Mouse (Mus musculus) myocyte (in vitro differentiated cells): ENCODE data around the gene Smoc2. TPM values are rescaled to one million over a fixed set of nuclear protein-coding genes. Genes with fewer than 3 reads are reported as not detected.

Experiments used
- H3K27me3 ChIP-seq: one replicate; pipeline ENCODE4 v1.6.1; 2011; ENCODE audit not compliant: control insufficient read depth, insufficient read depth, insufficient read length
- H3K36me3 ChIP-seq: one replicate; pipeline ENCODE4 v1.6.1; 2011; ENCODE audit not compliant: control insufficient read depth, insufficient read depth
- H3K4me2 ChIP-seq: one replicate; pipeline ENCODE4 v1.6.1; 2011; ENCODE audit warnings: low read depth, control low read depth
- H3K4me3 ChIP-seq: one replicate; pipeline ENCODE4 v1.5.1; 2011; ENCODE audit warnings: mild to moderate bottlenecking, control low read depth, moderate library complexity
- H3K79me2 ChIP-seq: one replicate; pipeline ENCODE4 v1.6.1; 2011; ENCODE audit not compliant: control insufficient read depth, insufficient read depth
- H3ac ChIP-seq: one replicate; pipeline ENCODE4 v1.6.1; 2011; ENCODE audit not compliant: control insufficient read depth, insufficient read length
- CEBPB ChIP-seq: IDR thresholded peaks from 2 replicates; pipeline ENCODE4 v1.6.1; 2011; ENCODE audit warnings: mild to moderate bottlenecking, moderate library complexity; ENCODE audit not compliant: poor library complexity, insufficient read depth, severe bottlenecking
- E2F4 ChIP-seq: IDR thresholded peaks from one replicate; pipeline ENCODE4 v1.6.1; 2011; ENCODE audit warnings: mild to moderate bottlenecking, control low read depth, moderate library complexity; ENCODE audit not compliant: insufficient read depth
- MAX ChIP-seq: IDR thresholded peaks from one replicate; pipeline ENCODE4 v1.6.1; 2011; ENCODE audit warnings: low read depth, mild to moderate bottlenecking, control low read depth
- MYOD1 ChIP-seq, 3 experiments: IDR thresholded peaks; one replicate each; pipeline ENCODE4 v1.6.1; 2011; ENCODE audit warnings: control low read depth in 2 of 3, low read depth in 2 of 3, mild to moderate bottlenecking in 2 of 3, moderate library complexity in 1 of 3; ENCODE audit not compliant: insufficient read length in 2 of 3, control insufficient read depth in 1 of 3
- MYOG ChIP-seq, 3 experiments: IDR thresholded peaks; one replicate each; pipeline ENCODE4 v1.6.1; 2011; ENCODE audit warnings: control low read depth in 2 of 3, low read depth in 2 of 3, mild to moderate bottlenecking in 2 of 3; ENCODE audit not compliant: insufficient read length in 2 of 3, control insufficient read depth in 1 of 3, insufficient read depth in 1 of 3
- POLR2A ChIP-seq: IDR thresholded peaks from one replicate; pipeline ENCODE4 v1.6.1; 2011; ENCODE audit warnings: low read depth, mild to moderate bottlenecking, control low read depth, moderate library complexity; ENCODE audit not compliant: insufficient read length
- POLR2AphosphoS2 ChIP-seq: IDR thresholded peaks from one replicate; pipeline ENCODE4 v1.6.1; 2011; ENCODE audit warnings: low read depth, control low read depth; ENCODE audit not compliant: insufficient read length
- REST ChIP-seq: IDR thresholded peaks from one replicate; pipeline ENCODE4 v1.6.1; 2011; ENCODE audit warnings: mild to moderate bottlenecking, control low read depth, moderate library complexity; ENCODE audit not compliant: insufficient read depth, insufficient read length
- SRF ChIP-seq: IDR thresholded peaks from one replicate; pipeline ENCODE4 v1.6.1; 2011; ENCODE audit warnings: low read depth; ENCODE audit not compliant: control insufficient read depth, insufficient read length
- TCF12 ChIP-seq: IDR thresholded peaks from one replicate; pipeline ENCODE4 v1.6.1; 2011; ENCODE audit warnings: mild to moderate bottlenecking, control low read depth; ENCODE audit not compliant: poor library complexity, insufficient read depth, severe bottlenecking
- TCF3 ChIP-seq: IDR thresholded peaks from one replicate; pipeline ENCODE4 v1.6.1; 2011; ENCODE audit warnings: low read depth, control low read depth; ENCODE audit not compliant: insufficient read length
- USF1 ChIP-seq: IDR thresholded peaks from one replicate; pipeline ENCODE4 v1.6.1; 2011; ENCODE audit warnings: low read depth, mild to moderate bottlenecking, control low read depth, moderate library complexity
- polyA plus RNA-seq: library from polyadenylated mRNA; unstranded; fragments of >200 nt; fragmentation: generic; extraction: Trizol; gene quantifications from one replicate; pipeline ENCODE4 v1.2.1, GENCODE M21; 2012; ENCODE audit warnings: missing spikeins

The Smoc2 gene
- polyA plus RNA-seq, 1 experiment: 12.6 TPM

GRCm38 (mm10) chr17:14384980-14385379 is 105.7 kb downstream of the Smoc2 start:
- no peak overlapping the region for H3ac ChIP-seq
- no peaks in the 10 kb centered on the region for H3K27me3 ChIP-seq
- H3K4me3 ChIP-seq: no peak overlapping the region
- no peaks in the 10 kb centered on the region for H3K36me3 ChIP-seq
- no peaks in the 10 kb centered on the region for H3K79me2 ChIP-seq
- no peak for TF ChIP-seq MYOG (IDR thresholded peaks at IDR 0.05; ENCODE audit: control insufficient read depth in 1 of 3, insufficient read depth in 1 of 3, insufficient read length in 2 of 3, low read depth in 2 of 3)
- TF ChIP-seq MAX: no peak
- TF ChIP-seq REST: no peak
- no peak for TF ChIP-seq TCF3
- TF ChIP-seq CEBPB: no peak
- no peak for TF ChIP-seq SRF
- no peak for TF ChIP-seq POLR2A
- no peak for TF ChIP-seq TCF12
- TF ChIP-seq E2F4: no peak
- TF ChIP-seq USF1: no peak
- TF ChIP-seq POLR2AphosphoS2: no peak
- no peak for TF ChIP-seq MYOD1 (IDR thresholded peaks at IDR 0.05; ENCODE audit: control insufficient read depth in 1 of 3, insufficient read length in 2 of 3, low read depth in 2 of 3)
- no peak overlapping the region for H3K4me2 ChIP-seq

- TF ChIP-seq SRF (no peak), REST (no peak), E2F4 (no peak), POLR2AphosphoS2 (no peak), MYOG (IDR thresholded peaks at IDR 0.05; ENCODE audit: control insufficient read depth in 1 of 3, insufficient read depth in 1 of 3, insufficient read length in 2 of 3, low read depth in 2 of 3) (no peak), MYOD1 (IDR thresholded peaks at IDR 0.05; ENCODE audit: control insufficient read depth in 1 of 3, insufficient read length in 2 of 3, low read depth in 2 of 3) (no peak), POLR2A (no peak), CEBPB (no peak), USF1 (no peak), TCF12 (no peak), MAX (no peak), TCF3 (no peak)
- H3K36me3 ChIP-seq: no peaks in the 10 kb centered on the region
- H3K79me2 ChIP-seq: no peaks in the 10 kb centered on the region
- H3K4me2 ChIP-seq: no peak overlapping the region
- H3ac ChIP-seq: no peak overlapping the region
- H3K4me3 ChIP-seq: no peak overlapping the region
- no peaks in the 10 kb centered on the region for H3K27me3 ChIP-seq
These were observed 108.0 kb downstream of the Smoc2 start for GRCm38 (mm10) chr17:14387261-14387660.

- Histone ChIP-seq H3K79me2 (no peaks in the 10 kb centered on the region), H3K4me3 (no peak overlapping the region), H3ac (no peak overlapping the region), H3K27me3 (no peaks in the 10 kb centered on the region), H3K4me2 (no peak overlapping the region), H3K36me3 (no peaks in the 10 kb centered on the region)
- no peak for TF ChIP-seq POLR2AphosphoS2
- no peak for TF ChIP-seq TCF3
- no peak for TF ChIP-seq POLR2A
- no peak for TF ChIP-seq MAX
- no peak for TF ChIP-seq MYOD1 (IDR thresholded peaks at IDR 0.05; ENCODE audit: control insufficient read depth in 1 of 3, insufficient read length in 2 of 3, low read depth in 2 of 3)
These were observed 113.1 kb downstream of the Smoc2 start for GRCm38 (mm10) chr17:14392443-14392842.

- no peak overlapping the region for H3ac ChIP-seq
- H3K27me3 ChIP-seq: no peaks in the 10 kb centered on the region
- no peaks in the 10 kb centered on the region for H3K79me2 ChIP-seq
- no peaks in the 10 kb centered on the region for H3K36me3 ChIP-seq
- H3K4me2 ChIP-seq: no peak overlapping the region
- no peak overlapping the region for H3K4me3 ChIP-seq
- TF ChIP-seq POLR2A (no peak), SRF (no peak), POLR2AphosphoS2 (no peak), E2F4 (no peak), USF1 (no peak), TCF3 (no peak), TCF12 (no peak), MYOD1 (IDR thresholded peaks at IDR 0.05; ENCODE audit: control insufficient read depth in 1 of 3, insufficient read length in 2 of 3, low read depth in 2 of 3) (no peak), CEBPB (no peak), REST (no peak), MYOG (IDR thresholded peaks at IDR 0.05; ENCODE audit: control insufficient read depth in 1 of 3, insufficient read depth in 1 of 3, insufficient read length in 2 of 3, low read depth in 2 of 3) (no peak)
These were observed 115.6 kb downstream of the Smoc2 start for GRCm38 (mm10) chr17:14394861-14395260.

- Histone ChIP-seq H3K4me2 (no peak overlapping the region), H3K79me2 (no peaks in the 10 kb centered on the region), H3K4me3 (no peak overlapping the region), H3K36me3 (no peaks in the 10 kb centered on the region), H3K27me3 (no peaks in the 10 kb centered on the region), H3ac (no peak overlapping the region)
- TF ChIP-seq POLR2AphosphoS2: no peak
- no peak for TF ChIP-seq REST
- TF ChIP-seq MAX: no peak
- no peak for TF ChIP-seq E2F4
- no peak for TF ChIP-seq SRF
- no peak for TF ChIP-seq MYOG (IDR thresholded peaks at IDR 0.05; ENCODE audit: control insufficient read depth in 1 of 3, insufficient read depth in 1 of 3, insufficient read length in 2 of 3, low read depth in 2 of 3)
These were observed 118.2 kb downstream of the Smoc2 start for GRCm38 (mm10) chr17:14397456-14397855.
